Mouse (Mus musculus) thymus, adult 18-20 months (tissue): Measurements from ENCODE around the gene Clec4f.
A peak's percentile ranks its signal among the peaks of the same experiment; 100 is the strongest.
"Not testable (repeated sequence)": the region's sequence is repeated elsewhere in the genome, so short reads cannot be mapped to it uniquely, and the experiment has no call there.

Source experiments
- DNase-seq, 2 experiments: peaks; one replicate each; pipeline ENCODE4 v3.0.0; 2022; ENCODE audit warnings: mixed read lengths in 2 of 2

Gene Clec4f

GRCm38 (mm10) chr6:83656087-83656486, at the start of gene Clec4f:
TSS of gene Clec4f (minus strand) at chr6:83656187.
- no peak for DNase-seq

- DNase-seq = no peak
Measured at GRCm38 (mm10) chr6:83704701-83705100, 48.7 kb upstream of the Clec4f start.

- no peak for DNase-seq
Measured at GRCm38 (mm10) chr6:83704294-83704693, 48.3 kb upstream of the Clec4f start.

DNA sequence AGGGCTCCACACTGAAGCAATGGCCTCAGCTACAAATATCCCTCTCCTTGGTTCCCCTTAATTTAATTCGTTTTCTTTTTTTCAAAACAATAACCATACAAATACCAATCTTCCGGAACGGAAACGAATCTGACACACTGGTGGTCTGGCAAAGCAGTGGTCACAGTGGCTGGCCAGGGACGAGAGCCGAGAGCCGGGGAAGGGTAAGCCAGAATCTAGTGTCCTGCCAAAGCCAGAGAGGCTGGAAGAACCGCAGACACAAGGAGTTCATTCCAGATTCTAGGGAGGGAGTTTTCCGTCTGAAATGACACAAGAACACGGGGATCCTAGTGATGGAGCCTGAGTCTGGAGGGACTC, 47.7 kb upstream of the Clec4f start:
- DNase-seq = no peak

- no peak for DNase-seq
Measured at GRCm38 (mm10) chr6:83703000-83703721, 47.2 kb upstream of the Clec4f start.

DNA sequence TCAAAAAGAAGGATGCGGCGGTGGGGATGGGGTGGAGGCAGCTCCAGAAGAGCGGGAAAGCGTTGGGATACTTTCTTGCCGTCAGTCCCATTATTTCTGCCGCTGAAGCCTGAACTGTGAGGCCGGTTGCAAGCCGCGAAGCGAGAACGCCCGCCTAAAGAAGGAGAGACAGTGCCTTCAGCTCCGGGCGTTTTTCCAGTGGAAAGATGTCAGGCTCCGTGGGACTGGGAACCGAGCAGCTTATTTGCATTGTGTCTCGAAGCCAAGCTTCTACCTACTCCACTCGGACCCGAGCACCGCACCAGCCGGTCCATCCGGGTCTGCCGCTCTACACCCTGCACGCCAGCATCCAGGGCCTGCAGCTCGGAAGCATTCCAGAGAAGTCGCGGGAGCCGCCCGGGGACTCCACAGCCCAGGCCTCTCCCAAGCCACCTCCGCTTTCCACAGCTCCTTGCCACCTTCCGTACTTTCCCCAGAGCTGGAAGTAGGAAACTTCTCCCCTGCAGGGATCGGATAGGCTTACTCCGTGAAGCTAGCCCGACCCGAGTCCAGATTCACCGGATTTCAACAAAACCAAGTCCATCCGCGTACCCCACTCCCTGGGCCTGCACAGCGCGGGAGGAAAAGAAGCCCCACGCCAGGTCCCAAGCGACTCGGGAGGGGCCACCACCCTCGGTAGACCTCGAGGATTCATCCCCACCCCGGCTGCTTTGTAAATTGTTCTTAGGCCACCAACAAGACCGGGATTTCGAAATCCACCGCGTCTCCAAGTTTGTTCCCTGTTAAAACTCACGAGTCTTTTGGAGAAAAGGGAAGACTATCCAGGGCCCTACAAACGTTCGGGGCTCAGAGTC, 46.4 kb upstream of the Clec4f start:
- no peak for DNase-seq

DNA sequence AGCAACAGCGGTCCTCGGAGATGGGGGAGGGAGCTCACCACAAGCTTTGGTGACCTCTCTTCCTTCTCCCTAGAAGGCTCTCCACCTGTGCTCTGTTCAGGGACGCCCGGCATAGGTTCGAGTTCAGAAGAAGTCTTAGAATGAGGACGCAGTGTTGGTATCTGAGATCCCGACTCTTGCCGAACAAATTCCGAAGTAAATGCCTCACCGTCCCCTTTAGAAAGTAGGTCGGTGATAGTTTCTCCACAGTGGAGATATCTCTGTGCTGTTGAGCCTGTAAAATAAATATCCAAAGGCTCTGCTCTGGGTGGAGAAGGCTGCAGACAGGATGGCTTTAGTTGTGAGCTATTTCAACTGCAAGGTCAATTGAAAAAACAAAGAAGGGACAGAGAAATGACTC, 45.0 kb upstream of the Clec4f start:
- no peak for DNase-seq

DNA sequence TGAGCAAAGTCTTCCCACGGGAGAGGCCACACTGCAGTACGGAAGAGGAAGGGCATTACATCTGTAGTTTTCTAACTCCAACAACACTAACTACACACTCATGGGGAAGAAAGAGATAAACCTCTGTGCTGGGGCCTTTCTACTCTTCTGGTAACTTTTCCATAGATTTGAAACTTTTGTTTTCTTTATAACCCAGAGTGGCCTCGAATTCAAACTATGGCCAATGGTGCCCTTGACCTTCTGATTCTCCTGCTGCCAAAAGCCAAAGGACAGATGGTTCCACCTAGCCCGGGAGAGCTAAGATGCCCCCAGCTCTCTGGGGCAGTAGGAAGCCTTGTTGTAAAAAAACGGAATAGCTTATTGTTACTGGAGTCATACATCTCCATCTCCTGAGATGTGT, 44.0 kb upstream of the Clec4f start:
- no peak for DNase-seq

DNA sequence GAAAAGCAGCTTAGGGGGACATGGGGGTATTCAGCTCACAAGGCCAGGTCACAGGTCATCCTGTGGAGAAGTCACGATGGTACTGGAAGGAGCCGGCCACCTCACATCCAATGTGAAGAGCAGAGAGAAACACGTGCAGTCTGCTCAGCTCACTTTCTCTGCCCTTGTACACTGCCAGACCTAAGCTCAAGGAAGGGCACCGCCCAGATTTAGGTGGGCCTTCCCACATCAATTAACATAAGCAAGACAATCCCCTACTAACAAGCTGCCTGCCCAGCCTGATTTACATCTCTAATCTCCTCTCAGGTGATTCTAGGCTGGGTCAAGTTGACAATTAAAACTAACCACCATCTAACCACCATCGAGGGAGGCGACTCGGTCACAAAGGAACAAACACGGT, 41.9 kb upstream of the Clec4f start:
- DNase-seq = no peak

- DNase-seq = no peak
Measured at GRCm38 (mm10) chr6:83696684-83697083, 40.7 kb upstream of the Clec4f start.

- DNase-seq = no peak
Measured at GRCm38 (mm10) chr6:83695731-83696130, 39.7 kb upstream of the Clec4f start.

- DNase-seq = no peak
Measured at GRCm38 (mm10) chr6:83693835-83694234, 37.8 kb upstream of the Clec4f start.

GRCm38 (mm10) chr6:83692962-83693361, 37.0 kb upstream of the Clec4f start:
- no peak for DNase-seq

- DNase-seq = no peak
Measured at GRCm38 (mm10) chr6:83690936-83691335, 34.9 kb upstream of the Clec4f start.

- no peak for DNase-seq
Measured at GRCm38 (mm10) chr6:83690277-83690676, 34.3 kb upstream of the Clec4f start.

- DNase-seq = no peak
Measured at GRCm38 (mm10) chr6:83689374-83689773, 33.4 kb upstream of the Clec4f start.

DNA sequence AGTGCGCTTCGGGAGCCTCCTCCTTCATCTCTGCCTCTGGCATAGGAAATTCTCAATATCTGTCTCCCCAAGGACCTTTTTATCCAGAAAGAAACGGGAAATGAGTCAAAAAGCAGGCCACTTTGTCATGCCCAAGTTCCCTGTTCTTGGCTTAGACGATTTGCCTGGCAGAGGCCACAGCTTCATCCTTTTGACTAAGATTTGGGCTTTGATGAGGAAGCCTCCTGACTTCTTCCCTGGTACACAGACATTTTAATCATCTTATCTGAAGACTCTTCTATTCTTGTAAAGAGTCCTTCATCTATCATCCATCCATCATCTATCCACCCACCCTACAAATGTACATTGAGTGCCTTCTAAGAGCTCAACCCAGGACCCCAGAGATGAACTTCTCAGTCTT, 21.8 kb upstream of the Clec4f start, which contains the start of gene Cd207:
Gene Cd207, minus strand, starts transcription at position 101 of the 400 bp plus-strand sequence.
- no peak for DNase-seq

DNA sequence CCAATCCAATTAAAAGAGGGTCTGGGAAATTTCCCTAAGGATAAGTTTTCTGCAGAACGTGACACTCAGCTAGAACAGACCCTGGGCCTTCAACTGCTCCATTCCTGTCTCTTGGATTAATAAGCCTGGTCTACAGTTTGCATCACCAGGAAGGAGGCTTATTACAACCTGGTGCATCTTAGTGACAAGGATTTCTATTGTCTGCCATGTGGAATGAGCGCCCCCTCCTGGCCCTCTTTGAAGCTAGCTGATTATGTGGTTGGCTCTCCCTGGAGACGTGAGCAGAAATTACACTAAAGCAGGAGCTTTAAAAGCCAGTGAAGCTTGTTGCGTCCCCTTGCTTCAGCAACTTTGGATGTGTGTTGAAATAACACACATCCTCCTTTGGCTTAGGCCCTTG, 17.4 kb upstream of the Clec4f start:
- peak; percentile 38 to 40 for DNase-seq

DNA sequence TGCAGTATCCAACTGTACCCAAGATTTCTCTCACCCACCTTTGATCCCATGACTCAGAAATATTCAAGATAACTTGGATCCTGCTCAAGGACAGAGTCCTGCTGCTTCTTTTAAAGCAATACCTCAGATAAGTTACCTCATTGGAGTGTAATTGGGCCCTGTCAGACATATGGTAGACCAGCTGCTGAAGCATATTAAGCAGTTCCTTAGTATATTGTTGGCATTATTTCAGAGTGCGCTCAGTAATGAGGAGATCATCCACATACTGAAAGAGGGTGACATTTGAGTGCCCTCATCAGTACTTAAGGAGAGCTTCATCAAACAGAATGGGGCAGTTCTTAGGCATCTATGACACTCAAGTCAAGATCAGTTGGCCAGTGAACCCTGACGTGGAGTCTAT, 9.0 kb upstream of the Clec4f start:
- DNase-seq = no peak

DNA sequence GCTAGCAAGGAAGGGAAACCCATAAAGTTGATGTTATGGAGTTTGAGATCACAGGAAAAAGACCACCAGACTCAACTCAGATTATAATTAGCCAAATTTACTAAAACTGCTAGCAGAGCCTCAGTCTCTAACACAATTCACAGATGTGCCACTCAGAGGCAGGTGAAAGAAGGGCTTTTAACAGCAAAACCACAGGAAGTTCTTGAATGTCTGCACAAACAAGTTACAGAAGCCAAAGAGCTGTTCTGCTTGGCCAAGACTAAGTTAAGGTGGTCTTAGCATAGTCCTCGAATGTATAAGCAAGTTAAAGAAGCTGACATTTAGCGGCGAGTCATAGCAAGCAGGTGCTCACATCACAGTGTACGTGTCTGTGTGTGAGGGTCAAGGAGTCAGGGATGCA, 4.8 kb upstream of the Clec4f start:
- DNase-seq = peak in 1 of 2 experiments; percentile 18

DNA sequence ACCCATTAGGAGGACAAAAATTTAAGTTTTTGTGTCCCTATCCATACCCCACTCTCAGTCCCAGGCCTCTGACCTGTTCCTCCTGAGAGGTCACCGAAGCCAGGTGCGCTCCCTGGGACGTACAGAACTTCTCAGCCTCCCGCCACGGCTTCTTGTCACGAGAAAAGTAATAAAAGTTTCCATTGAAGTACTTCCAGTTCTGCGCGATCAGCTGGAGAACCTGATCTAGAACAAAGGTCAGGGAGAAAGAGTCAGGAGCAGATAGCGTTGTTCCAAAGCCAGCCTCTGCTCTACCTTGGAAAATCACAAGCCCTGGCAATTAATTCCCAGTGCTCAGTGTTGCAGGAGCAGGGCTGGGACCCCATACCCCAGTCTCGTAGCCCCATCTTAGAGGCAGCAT, 9.3 kb downstream of the Clec4f start:
- no peak for DNase-seq

GRCm38 (mm10) chr6:83635329-83635728, 20.7 kb downstream of the Clec4f start:
- DNase-seq = no peak

GRCm38 (mm10) chr6:83634631-83635030, 21.4 kb downstream of the Clec4f start:
- DNase-seq = not testable (repeated sequence)

DNA sequence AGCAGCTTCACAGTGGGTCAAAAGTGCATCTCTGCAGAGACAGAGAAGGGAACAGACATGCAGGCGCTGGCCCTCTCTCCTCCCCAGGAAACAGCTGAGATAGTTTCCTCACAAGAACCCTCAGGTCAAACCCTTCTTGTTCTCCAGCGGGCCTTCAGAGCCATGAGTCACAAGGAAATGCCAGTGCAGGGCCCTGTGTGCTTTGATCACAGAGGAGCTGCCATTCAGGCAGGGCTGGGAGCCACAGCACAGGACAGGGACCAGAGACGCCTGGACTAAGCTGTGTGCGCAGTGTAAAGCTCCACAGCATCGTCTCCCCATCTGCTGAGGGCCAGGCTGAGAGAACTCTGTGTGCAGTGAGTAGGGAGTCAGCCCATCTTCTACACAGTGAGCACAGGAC, 21.9 kb downstream of the Clec4f start:
- not testable (repeated sequence) for DNase-seq
